Mouse (Mus musculus): ENCODE data around the gene Gm20916.
"Not testable (repeated sequence)": the region's sequence is repeated elsewhere in the genome, so short reads cannot be mapped to it uniquely, and the experiment has no call there.

Gm20916 gene

GRCm38 (mm10) chrY:79319265-79319664 is at the start of gene Gm20916:
Gene Gm20916, plus strand, starts transcription at chrY:79319565.
- not testable (repeated sequence) for DNase-seq (ENCODE audit: low read depth)

Measured in c-Kit-positive CD71-negative TER-119-negative erythroid progenitor cells, embryonic 14.5 days (primary cell).